Comparison of ENCODE assay signal across 9 mouse cellular contexts in genomic region chr2:73038290-73038732, GRCm38 (mm10). TPM values are rescaled to one million over a fixed set of nuclear protein-coding genes. Genes with fewer than 3 reads are reported as not detected.
A peak's percentile ranks its signal among the peaks of the same experiment; 100 is the strongest.
DNase-seq lines count a peak whose midpoint lies in the region; ATAC-seq and TF ChIP-seq lines count a peak whose summit lies in the region.
"Had no signal": no experiment of that assay in that cellular context is flagged by ENCODE, and none has a peak within 500 bp of the region (broad histone marks: within the 10 kb centered on the region; RNA-seq: fewer than 3 reads in every experiment).

No protein-coding gene starts in this region.

- H3K4me2 ChIP-seq in hindbrain, postnatal 0 days (ENCODE audit: low read depth, low read length) = peak overlapping the region; percentile 42

- 13% methylated on average over 16 of the region's 16 CpGs for WGBS in hindbrain, postnatal 0 days

- DNase-seq in kidney, postnatal 14 days = peak; percentile 13
- no peak for DNase-seq in kidney, postnatal 25 days
- peak; percentile 26 for DNase-seq in gastrocnemius, postnatal 10 days
- DNase-seq in hindbrain, postnatal 0 days (ENCODE audit: low spot score) = peak; percentile 43
- DNase-seq in lung, postnatal 4 days = peak; percentile 58 to 81
- DNase-seq in skeletal muscle tissue, adult 2 months (ENCODE audit: low read depth, low spot score) = peak; percentile 54
- no peak for DNase-seq in cerebellum, postnatal 4 days (ENCODE audit: low spot score in 2 of 2)
- no peak for DNase-seq in adipocyte (ENCODE audit: low spot score)

- peak overlapping the region; percentile 67; the same call in 1 of the 2 replicates for H3K27ac ChIP-seq in hindbrain, postnatal 0 days

- H3K9ac ChIP-seq in hindbrain, postnatal 0 days (replicated peaks; ENCODE audit: low read length) = no peak overlapping the region

- no peaks in the 10 kb centered on the region for H3K9me3 ChIP-seq in hindbrain, postnatal 0 days (ENCODE audit: low read length)

- ATAC-seq in hindbrain, postnatal 0 days = peak; percentile 73

- no peaks in the 10 kb centered on the region for H3K27me3 ChIP-seq in hindbrain, postnatal 0 days (ENCODE audit: insufficient read depth, low read length)

- no peaks in the 10 kb centered on the region for H3K36me3 ChIP-seq in hindbrain, postnatal 0 days (ENCODE audit: insufficient read depth, low read length)

- peaks cover 4% of the 10 kb centered on the region for H3K4me1 ChIP-seq in hindbrain, postnatal 0 days (ENCODE audit: insufficient read depth, low read length)

- no peak for TF ChIP-seq CTCF in hindbrain, postnatal 0 days (IDR thresholded peaks at IDR 0.05; ENCODE audit: low read depth)

- H3K4me3 ChIP-seq in hindbrain, postnatal 0 days (ENCODE audit: low read length) = peak overlapping the region; percentile 13; the same call in 1 of the 2 replicates

RNA-seq across cellular contexts. Expression of gene Gm11084, which starts 51.8 kb away (rescaled TPM):
- not detected for total RNA-seq in gastrocnemius, postnatal 10 days (2021)
- total RNA-seq in hindbrain, postnatal 0 days (2014; rRNA removed) = not detected in 2 replicates
- polyA plus RNA-seq in hindbrain, postnatal 0 days (2015; fragmentation: Nextera tagmentation; extraction: Ambion mirVana) = not detected in 2 replicates
- polyA plus RNA-seq: gonadal fat pad, adult 2 months had no signal

RNA-seq across cellular contexts. Expression of gene Sp3, which starts 58.1 kb away (rescaled TPM):
- 10 to 100 TPM; 39.7 to 52.4 TPM for total RNA-seq in gastrocnemius, postnatal 10 days (2021)
- total RNA-seq in hindbrain, postnatal 0 days (2014; rRNA removed) = 62.1 and 91.4 TPM in 2 replicates
- polyA plus RNA-seq in hindbrain, postnatal 0 days (2015; fragmentation: Nextera tagmentation; extraction: Ambion mirVana) = 24.6 and 25.5 TPM in 2 replicates

Comparison
In these comparisons a context has a peak if more than half of its experiments do, and no peak if none do; other contexts are left out.
1. DNase-seq: peak in kidney, postnatal 14 days (single experiment), gastrocnemius, postnatal 10 days (single experiment), hindbrain, postnatal 0 days (single experiment), lung, postnatal 4 days (2 of 2) and skeletal muscle tissue, adult 2 months (single experiment); none in kidney, postnatal 25 days (0 of 2), cerebellum, postnatal 4 days (0 of 2) and adipocyte (single experiment).